Comparison of ENCODE assay signal across 10 mouse cellular contexts in the genomic region with DNA sequence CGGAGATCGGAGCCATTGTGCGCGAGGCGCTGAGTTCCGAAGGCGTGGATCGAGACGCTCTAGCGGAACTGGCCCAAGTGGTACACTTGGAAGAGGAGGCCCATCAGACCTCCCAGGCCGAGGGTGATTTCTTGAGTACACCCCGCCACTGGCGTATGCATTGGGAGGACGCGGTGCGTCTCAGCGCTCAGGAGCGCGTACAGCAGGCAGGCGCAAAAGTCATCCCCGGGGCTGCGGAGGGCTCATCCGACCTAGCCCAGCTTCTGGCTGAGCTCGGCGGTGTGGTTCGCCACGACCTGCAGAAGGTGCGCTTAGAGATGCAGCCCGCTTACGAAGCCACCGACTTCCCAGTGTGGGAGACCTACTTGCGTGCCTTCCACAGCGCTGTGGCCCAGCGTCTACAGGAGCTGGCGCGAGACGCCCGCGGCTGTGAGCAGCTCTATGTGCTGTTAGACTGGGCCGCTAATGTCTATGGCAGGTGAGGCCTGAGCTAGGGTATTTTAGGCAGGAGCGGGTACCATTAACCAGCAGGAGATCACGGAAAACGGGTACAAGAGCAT. TPM values are rescaled to one million over a fixed set of nuclear protein-coding genes. Genes with fewer than 3 reads are reported as not detected.
DNase-seq lines count a peak whose midpoint lies in the region; ATAC-seq and TF ChIP-seq lines count a peak whose summit lies in the region.
"Had no signal": no experiment of that assay in that cellular context is flagged by ENCODE, and none has a peak within 500 bp of the region (broad histone marks: within the 10 kb centered on the region; RNA-seq: fewer than 3 reads in every experiment).

No protein-coding gene starts in this region.

- WGBS in lung, embryonic 14.5 days = 8% methylated on average over 43 of the region's 43 CpGs
- WGBS in forebrain, embryonic 13.5 days = 2% methylated on average over 43 of the region's 43 CpGs
- WGBS in limb, embryonic 12.5 days = 4% methylated on average over 43 of the region's 43 CpGs
- WGBS in stomach, embryonic 14.5 days = 11% methylated on average over 43 of the region's 43 CpGs

- H3K27ac ChIP-seq in lung, embryonic 14.5 days (ENCODE audit: low read depth) = no peak overlapping the region
- H3K27ac ChIP-seq in forebrain, embryonic 13.5 days = no peak overlapping the region
- no peak overlapping the region for H3K27ac ChIP-seq in limb, embryonic 12.5 days
- no peak overlapping the region for H3K27ac ChIP-seq in stomach, embryonic 14.5 days (ENCODE audit: low read length)

- ATAC-seq in lung, embryonic 14.5 days (ENCODE audit: insufficient read depth) = no peak
- no peak for ATAC-seq in forebrain, embryonic 13.5 days
- ATAC-seq in limb, embryonic 12.5 days (ENCODE audit: insufficient number of reproducible peaks, insufficient read depth, low FRiP score, low TSS enrichment, low read depth) = no peak
- ATAC-seq in stomach, embryonic 14.5 days (ENCODE audit: insufficient number of reproducible peaks, insufficient read depth, low FRiP score, low read depth) = no peak
- no peak for ATAC-seq in megakaryocyte progenitor cell, adult 5-6 weeks (replicated peaks; ENCODE audit: poor library complexity)

- no peak for DNase-seq in lung, embryonic 14.5 days
- DNase-seq in lung, postnatal 36 days = no peak
- DNase-seq in gastrocnemius, postnatal 14 days = no peak
- no peak for DNase-seq in layer of hippocampus, adult 8-10 months (ENCODE audit: low spot score in 2 of 2)

- intact Hi-C loops in gastrocnemius, postnatal 14 days (cut with DNase I; ENCODE audit: low total_unique reads) = no loop called here

- no peak overlapping the region for H3K9ac ChIP-seq in lung, embryonic 14.5 days
- H3K9ac ChIP-seq in forebrain, embryonic 13.5 days = peak overlapping the region; percentile 46; the same call in 1 of the 2 replicates
- H3K9ac ChIP-seq in limb, embryonic 12.5 days (replicated peaks) = peak overlapping the region; percentile 37; the same call in 1 of the 2 replicates
- H3K9ac ChIP-seq in stomach, embryonic 14.5 days (replicated peaks; ENCODE audit: low read depth, low read length) = no peak overlapping the region

- no peak for TF ChIP-seq CTCF in lung, embryonic 14.5 days (IDR thresholded peaks at IDR 0.05; ENCODE audit: low read depth)

- H3K9me3 ChIP-seq in lung, embryonic 14.5 days (ENCODE audit: low read depth, low read length) = no peaks in the 10 kb centered on the region
- no peaks in the 10 kb centered on the region for H3K9me3 ChIP-seq in forebrain, embryonic 13.5 days (replicated peaks)
- no peaks in the 10 kb centered on the region for H3K9me3 ChIP-seq in limb, embryonic 12.5 days
- H3K9me3 ChIP-seq in stomach, embryonic 14.5 days (ENCODE audit: control insufficient read depth, low read depth, low read length) = no peaks in the 10 kb centered on the region

- peak overlapping the region; percentile 19; the same call in 1 of the 2 replicates for H3K4me3 ChIP-seq in lung, embryonic 14.5 days (ENCODE audit: low read depth, low read length)
- peak overlapping the region; percentile 29 for H3K4me3 ChIP-seq in forebrain, embryonic 13.5 days
- H3K4me3 ChIP-seq in limb, embryonic 12.5 days (replicated peaks) = peak overlapping the region; percentile 37
- peak overlapping the region; percentile 17; the same call in 1 of the 2 replicates for H3K4me3 ChIP-seq in stomach, embryonic 14.5 days (ENCODE audit: low read depth, low read length)
- H3K4me3 ChIP-seq: erythroblast, embryonic 14.5 days had no signal

- no peaks in the 10 kb centered on the region for H3K36me3 ChIP-seq in lung, embryonic 14.5 days (ENCODE audit: insufficient read depth)
- no peaks in the 10 kb centered on the region for H3K36me3 ChIP-seq in forebrain, embryonic 13.5 days (ENCODE audit: poor library complexity, severe bottlenecking)
- no peaks in the 10 kb centered on the region for H3K36me3 ChIP-seq in limb, embryonic 12.5 days
- no peaks in the 10 kb centered on the region for H3K36me3 ChIP-seq in stomach, embryonic 14.5 days (ENCODE audit: control insufficient read depth, insufficient read depth, low read length)

- peak overlapping the region; percentile 51 for H3K4me2 ChIP-seq in lung, embryonic 14.5 days
- H3K4me2 ChIP-seq in forebrain, embryonic 13.5 days = peak overlapping the region; percentile 54
- H3K4me2 ChIP-seq in limb, embryonic 12.5 days = peak overlapping the region; percentile 59
- peak overlapping the region; percentile 29 for H3K4me2 ChIP-seq in stomach, embryonic 14.5 days (replicated peaks; ENCODE audit: low read depth, low read length)

- H3K27me3 ChIP-seq in lung, embryonic 14.5 days (ENCODE audit: insufficient read depth, low read length) = peaks cover 52% of the 10 kb centered on the region
- H3K27me3 ChIP-seq in forebrain, embryonic 13.5 days = peaks cover 81% of the 10 kb centered on the region
- peaks cover 98% of the 10 kb centered on the region for H3K27me3 ChIP-seq in limb, embryonic 12.5 days
- H3K27me3 ChIP-seq in stomach, embryonic 14.5 days (ENCODE audit: control insufficient read depth, insufficient read depth, low read length) = peaks cover 36% of the 10 kb centered on the region

- no peaks in the 10 kb centered on the region for H3K4me1 ChIP-seq in lung, embryonic 14.5 days (ENCODE audit: insufficient read depth)
- H3K4me1 ChIP-seq in forebrain, embryonic 13.5 days = peaks cover 21% of the 10 kb centered on the region
- peaks cover 21% of the 10 kb centered on the region for H3K4me1 ChIP-seq in limb, embryonic 12.5 days (replicated peaks)
- H3K4me1 ChIP-seq in stomach, embryonic 14.5 days (ENCODE audit: control insufficient read depth, insufficient read depth, low read length) = 0 out of 2 replicates have a peak, but pooled peaks cover 6% of the 10 kb centered on the region

RNA-seq across cellular contexts. Expression of a gene that starts 6.8 kb away (rescaled TPM):
- 10.3 and 10.7 TPM in 2 replicates for polyA plus RNA-seq in lung, embryonic 14.5 days (2014; fragmentation: Nextera tagmentation; extraction: Ambion mirVana)
- 1.2 and 2.3 TPM in 2 replicates for polyA plus RNA-seq in forebrain, embryonic 13.5 days (2015; fragmentation: Nextera tagmentation; extraction: Ambion mirVana)
- 5.6 and 7.1 TPM in 2 replicates for polyA plus RNA-seq in limb, embryonic 12.5 days (2016; fragmentation: Nextera tagmentation; extraction: Ambion mirVana)
- polyA plus RNA-seq in stomach, embryonic 14.5 days (2014; fragmentation: Nextera tagmentation; extraction: Ambion mirVana) = 5.7 and 6.8 TPM in 2 replicates
- total RNA-seq in gastrocnemius, postnatal 14 days (2021) = 10 to 100 TPM; 12.8 to 23.8 TPM
- total RNA-seq in megakaryocyte progenitor cell, adult 5-6 weeks (2015) = 0.42 and 1.1 TPM in 2 replicates
- total RNA-seq in megakaryocyte progenitor cell, adult 5-6 weeks (2017) = not detected in 2 replicates
- 1 to 10 TPM; 5.0 to 7.7 (median 6.5) TPM for total RNA-seq in layer of hippocampus, adult 8-10 months (2022)
- total RNA-seq: monocyte, adult 5-6 weeks had no signal

RNA-seq across cellular contexts. Expression of a gene that starts 17.0 kb away (rescaled TPM):
- polyA plus RNA-seq in lung, embryonic 14.5 days (2014; fragmentation: Nextera tagmentation; extraction: Ambion mirVana) = 0.50 and 0.68 TPM in 2 replicates
- polyA plus RNA-seq in forebrain, embryonic 13.5 days (2015; fragmentation: Nextera tagmentation; extraction: Ambion mirVana) = 0.35 and 1.0 TPM in 2 replicates
- polyA plus RNA-seq in limb, embryonic 12.5 days (2016; fragmentation: Nextera tagmentation; extraction: Ambion mirVana) = 4.4 and 6.7 TPM in 2 replicates
- 0.93 and 1.5 TPM in 2 replicates for polyA plus RNA-seq in stomach, embryonic 14.5 days (2014; fragmentation: Nextera tagmentation; extraction: Ambion mirVana)
- not detected for total RNA-seq in gastrocnemius, postnatal 14 days (2021)
- total RNA-seq in megakaryocyte progenitor cell, adult 5-6 weeks (2015) = 0.30 TPM in 1 of 2 replicates, not detected in the other
- total RNA-seq in megakaryocyte progenitor cell, adult 5-6 weeks (2017) = not detected in 2 replicates
- total RNA-seq in layer of hippocampus, adult 8-10 months (2022) = 1 to 10 TPM in 2 of 4 experiments, under 1 TPM in 1, not detected in 1; 0.61 to 2.3 (median 1.3) TPM
- total RNA-seq: monocyte, adult 5-6 weeks had no signal
- polyA plus RNA-seq: erythroblast, embryonic 14.5 days had no signal

RNA-seq across cellular contexts. Expression of a gene that starts 18.6 kb away (rescaled TPM):
- 2.0 and 3.4 TPM in 2 replicates for polyA plus RNA-seq in lung, embryonic 14.5 days (2014; fragmentation: Nextera tagmentation; extraction: Ambion mirVana)
- 0.60 and 1.2 TPM in 2 replicates for polyA plus RNA-seq in forebrain, embryonic 13.5 days (2015; fragmentation: Nextera tagmentation; extraction: Ambion mirVana)
- 4.1 and 5.3 TPM in 2 replicates for polyA plus RNA-seq in limb, embryonic 12.5 days (2016; fragmentation: Nextera tagmentation; extraction: Ambion mirVana)
- polyA plus RNA-seq in stomach, embryonic 14.5 days (2014; fragmentation: Nextera tagmentation; extraction: Ambion mirVana) = 3.5 and 5.0 TPM in 2 replicates
- 10 to 100 TPM; 22.7 to 46.6 TPM for total RNA-seq in gastrocnemius, postnatal 14 days (2021)
- 18.3 and 20.9 TPM in 2 replicates for total RNA-seq in megakaryocyte progenitor cell, adult 5-6 weeks (2015)
- 31.1 and 67.8 TPM in 2 replicates for total RNA-seq in megakaryocyte progenitor cell, adult 5-6 weeks (2017)
- total RNA-seq in layer of hippocampus, adult 8-10 months (2022) = 1 to 10 TPM in 3 of 4 experiments, under 1 TPM in 1; 0.85 to 1.8 (median 1.4) TPM

RNA-seq across cellular contexts. Expression of a gene that starts 46.1 kb away (rescaled TPM):
- 45.1 and 47.5 TPM in 2 replicates for polyA plus RNA-seq in lung, embryonic 14.5 days (2014; fragmentation: Nextera tagmentation; extraction: Ambion mirVana)
- 25.1 and 34.0 TPM in 2 replicates for polyA plus RNA-seq in forebrain, embryonic 13.5 days (2015; fragmentation: Nextera tagmentation; extraction: Ambion mirVana)
- 25.6 and 32.1 TPM in 2 replicates for polyA plus RNA-seq in limb, embryonic 12.5 days (2016; fragmentation: Nextera tagmentation; extraction: Ambion mirVana)
- 44.1 and 44.9 TPM in 2 replicates for polyA plus RNA-seq in stomach, embryonic 14.5 days (2014; fragmentation: Nextera tagmentation; extraction: Ambion mirVana)
- 10 to 100 TPM; 32.2 to 34.1 TPM for total RNA-seq in gastrocnemius, postnatal 14 days (2021)
- 1.5 and 5.4 TPM in 2 replicates for total RNA-seq in megakaryocyte progenitor cell, adult 5-6 weeks (2015)
- 2.9 and 5.2 TPM in 2 replicates for total RNA-seq in megakaryocyte progenitor cell, adult 5-6 weeks (2017)
- total RNA-seq in layer of hippocampus, adult 8-10 months (2022) = 100 to 1,000 TPM; 114 to 140 (median 119) TPM

Comparison
In these comparisons a context has a peak if more than half of its experiments do, and no peak if none do; other contexts are left out.
1. H3K9ac ChIP-seq: peak in forebrain, embryonic 13.5 days (single experiment) and limb, embryonic 12.5 days (single experiment); none in lung, embryonic 14.5 days (single experiment) and stomach, embryonic 14.5 days (single experiment).
2. Peak in every context shown above with its lines, with median percentiles within 50 percentile points of each other: H3K4me2 ChIP-seq and H3K4me3 ChIP-seq.